Mouse (Mus musculus) stomach, postnatal 0 days (tissue): ENCODE measurements around the gene Tmprss6. TPM values are rescaled to one million over a fixed set of nuclear protein-coding genes. Genes with fewer than 3 reads are reported as not detected.

Experiments used
- ATAC-seq: fragments of 200-750 bp; cut with Nextera tagmentation; 2 replicates; pipeline ENCODE4 v1.8.0; 2017; ENCODE audit not compliant: low FRiP score, low TSS enrichment
- DNase-seq: peaks from one replicate; pipeline ENCODE4 v3.0.0-alpha.2; 2016; ENCODE audit warnings: low spot score
- H3K27ac ChIP-seq: fragments of 300-500 bp; sonication (generic); replicated peaks from 2 replicates; pipeline ENCODE4 v1.5.1; 2014; ENCODE audit warnings: mild to moderate bottlenecking, control low read depth
- H3K27me3 ChIP-seq: fragments of 300-500 bp; sonication (generic); 2 replicates; pipeline ENCODE4 v1.6.1; 2014; ENCODE audit warnings: low read length; ENCODE audit not compliant: control insufficient read depth, insufficient read depth
- H3K36me3 ChIP-seq: fragments of 300-500 bp; sonication (generic); 2 replicates; pipeline ENCODE4 v1.6.1; 2014; ENCODE audit warnings: low read length, mixed read lengths; ENCODE audit not compliant: control insufficient read depth, insufficient read depth
- H3K4me1 ChIP-seq: fragments of 300-500 bp; sonication (generic); replicated peaks from 2 replicates; pipeline ENCODE4 v1.6.1; 2014; ENCODE audit warnings: antibody characterized with exemption; ENCODE audit not compliant: control insufficient read depth, insufficient read depth
- H3K4me2 ChIP-seq: fragments of 300-500 bp; sonication (generic); replicated peaks from 2 replicates; pipeline ENCODE4 v1.6.1; 2014; ENCODE audit warnings: low read depth, mild to moderate bottlenecking, control low read depth, moderate library complexity
- H3K4me3 ChIP-seq: fragments of 300-500 bp; sonication (generic); 2 replicates; pipeline ENCODE4 v1.5.1; 2014; ENCODE audit warnings: low read depth, low read length, control low read depth
- H3K9ac ChIP-seq: fragments of 300-500 bp; sonication (generic); 2 replicates; pipeline ENCODE4 v1.6.1; 2014; ENCODE audit warnings: mild to moderate bottlenecking, low read length, control low read depth, mixed read lengths
- H3K9me3 ChIP-seq: fragments of 300-500 bp; sonication (generic); 2 replicates; pipeline ENCODE4 v1.6.1; 2016; ENCODE audit warnings: low read length; ENCODE audit not compliant: control insufficient read depth
- CTCF ChIP-seq: IDR thresholded peaks from 2 replicates; pipeline ENCODE4 v1.5.1; 2016; ENCODE audit warnings: antibody characterized with exemption, low read depth, mild to moderate bottlenecking, moderate library complexity
- EP300 ChIP-seq: optimal IDR thresholded peaks from 2 replicates; pipeline ENCODE3; 2016; ENCODE audit warnings: antibody characterized with exemption
- WGBS: fragments of 180-500 bp; shearing (Covaris S2); extraction: QIAGEN DNeasy Blood & Tissue Kit; methylation state at CpG from one replicate; pipeline ENCODE4 v1.1.7; 2014; 5-methylcytosine and 5-hydroxymethylcytosine counted together
- polyA plus RNA-seq: library from polyadenylated mRNA; unstranded; fragments of >200 nt; fragmentation: Nextera tagmentation; extraction: Ambion mirVana; gene quantifications from 2 replicates; pipeline ENCODE4 v1.2.1, GENCODE M21; 2015

Gene Tmprss6
- polyA plus RNA-seq, 1 experiment from 2014 or later: 0.50 TPM

DNA sequence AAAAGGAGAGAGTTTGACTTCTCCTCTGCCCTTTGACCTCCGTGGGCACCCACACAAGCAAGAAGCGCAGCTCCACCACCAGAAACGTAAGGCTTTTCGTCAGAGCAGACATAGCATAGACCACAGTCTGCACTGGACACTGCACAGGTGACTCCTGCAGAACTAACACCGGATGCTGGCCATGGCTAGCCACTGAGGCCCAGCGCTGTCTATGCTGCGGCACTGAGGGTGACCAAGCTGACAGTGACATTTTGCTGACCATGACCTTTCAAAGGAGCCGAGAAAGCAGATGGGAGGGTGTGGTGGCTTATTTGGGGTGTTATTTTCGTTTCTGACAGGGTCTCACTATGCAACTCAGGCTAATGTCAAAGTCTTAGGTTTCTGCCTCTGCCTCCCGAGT lies 11.2 kb downstream of the Tmprss6 start:
- H3K4me2 ChIP-seq: no peak overlapping the region
- no peaks in the 10 kb centered on the region for H3K36me3 ChIP-seq
- no peak for ATAC-seq
- WGBS: 72% methylated on average over 10 of the region's 10 CpGs
- no peak overlapping the region for H3K4me3 ChIP-seq
- H3K4me1 ChIP-seq: no peaks in the 10 kb centered on the region
- no peak for TF ChIP-seq EP300
- TF ChIP-seq CTCF: no peak
- no peaks in the 10 kb centered on the region for H3K9me3 ChIP-seq
- DNase-seq: no peak
- no peaks in the 10 kb centered on the region for H3K27me3 ChIP-seq
- no peak overlapping the region for H3K9ac ChIP-seq
- no peak overlapping the region for H3K27ac ChIP-seq

- ATAC-seq (no peak), DNase-seq (no peak)
- TF ChIP-seq CTCF: no peak
- TF ChIP-seq EP300: no peak
- Histone ChIP-seq H3K4me3 (no peak overlapping the region), H3K4me2 (no peak overlapping the region), H3K9me3 (no peaks in the 10 kb centered on the region), H3K27me3 (no peaks in the 10 kb centered on the region), H3K27ac (no peak overlapping the region), H3K36me3 (no peaks in the 10 kb centered on the region), H3K9ac (no peak overlapping the region), H3K4me1 (no peaks in the 10 kb centered on the region)
- 31% methylated on average over 7 of the region's 7 CpGs for WGBS
Observed at GRCm38 (mm10) chr15:78456051-78456450, 12.4 kb downstream of the Tmprss6 start.

- Histone ChIP-seq H3K36me3 (no peaks in the 10 kb centered on the region), H3K4me2 (no peak overlapping the region), H3K9ac (no peak overlapping the region), H3K27ac (no peak overlapping the region), H3K4me1 (no peaks in the 10 kb centered on the region), H3K9me3 (no peaks in the 10 kb centered on the region), H3K4me3 (no peak overlapping the region), H3K27me3 (no peaks in the 10 kb centered on the region)
- WGBS: 52% methylated on average over 4 of the region's 4 CpGs
- no peak for DNase-seq
- TF ChIP-seq EP300 (no peak), CTCF (no peak)
- ATAC-seq: no peak
Observed at GRCm38 (mm10) chr15:78455168-78455567, 13.3 kb downstream of the Tmprss6 start.

GRCm38 (mm10) chr15:78452929-78453328 lies 15.5 kb downstream of the Tmprss6 start:
- no peaks in the 10 kb centered on the region for H3K36me3 ChIP-seq
- no peak overlapping the region for H3K4me3 ChIP-seq
- ATAC-seq (no peak), DNase-seq (no peak)
- TF ChIP-seq EP300 (no peak), CTCF (no peak)
- no peaks in the 10 kb centered on the region for H3K9me3 ChIP-seq
- H3K27me3 ChIP-seq: no peaks in the 10 kb centered on the region
- 68% methylated on average over 3 of the region's 3 CpGs for WGBS
- no peak overlapping the region for H3K4me2 ChIP-seq
- no peak overlapping the region for H3K9ac ChIP-seq
- no peak overlapping the region for H3K27ac ChIP-seq
- no peaks in the 10 kb centered on the region for H3K4me1 ChIP-seq

GRCm38 (mm10) chr15:78451201-78451600 lies 17.2 kb downstream of the Tmprss6 start:
- Histone ChIP-seq H3K27ac (no peak overlapping the region), H3K9me3 (no peaks in the 10 kb centered on the region), H3K27me3 (no peaks in the 10 kb centered on the region), H3K4me3 (no peak overlapping the region), H3K4me1 (no peaks in the 10 kb centered on the region), H3K9ac (no peak overlapping the region), H3K4me2 (no peak overlapping the region), H3K36me3 (no peaks in the 10 kb centered on the region)
- DNase-seq (no peak), ATAC-seq (no peak)
- no peak for TF ChIP-seq EP300
- no peak for TF ChIP-seq CTCF
- WGBS: 58% methylated on average over 2 of the region's 2 CpGs

- no peak overlapping the region for H3K9ac ChIP-seq
- no peak overlapping the region for H3K4me3 ChIP-seq
- no peak for DNase-seq
- H3K4me2 ChIP-seq: no peak overlapping the region
- H3K4me1 ChIP-seq: no peaks in the 10 kb centered on the region
- H3K27ac ChIP-seq: no peak overlapping the region
- no peak for ATAC-seq
- H3K27me3 ChIP-seq: no peaks in the 10 kb centered on the region
- WGBS: 85% methylated on average over 6 of the region's 6 CpGs
- H3K9me3 ChIP-seq: no peaks in the 10 kb centered on the region
- TF ChIP-seq EP300: no peak
- 0 out of 2 replicates have a peak, but pooled peaks have one; percentile 5 for TF ChIP-seq CTCF
- H3K36me3 ChIP-seq: no peaks in the 10 kb centered on the region
Observed at GRCm38 (mm10) chr15:78450419-78450768, 18.0 kb downstream of the Tmprss6 start.
